Comparison of ENCODE assay signal across 8 mouse cellular contexts in the genomic region with DNA sequence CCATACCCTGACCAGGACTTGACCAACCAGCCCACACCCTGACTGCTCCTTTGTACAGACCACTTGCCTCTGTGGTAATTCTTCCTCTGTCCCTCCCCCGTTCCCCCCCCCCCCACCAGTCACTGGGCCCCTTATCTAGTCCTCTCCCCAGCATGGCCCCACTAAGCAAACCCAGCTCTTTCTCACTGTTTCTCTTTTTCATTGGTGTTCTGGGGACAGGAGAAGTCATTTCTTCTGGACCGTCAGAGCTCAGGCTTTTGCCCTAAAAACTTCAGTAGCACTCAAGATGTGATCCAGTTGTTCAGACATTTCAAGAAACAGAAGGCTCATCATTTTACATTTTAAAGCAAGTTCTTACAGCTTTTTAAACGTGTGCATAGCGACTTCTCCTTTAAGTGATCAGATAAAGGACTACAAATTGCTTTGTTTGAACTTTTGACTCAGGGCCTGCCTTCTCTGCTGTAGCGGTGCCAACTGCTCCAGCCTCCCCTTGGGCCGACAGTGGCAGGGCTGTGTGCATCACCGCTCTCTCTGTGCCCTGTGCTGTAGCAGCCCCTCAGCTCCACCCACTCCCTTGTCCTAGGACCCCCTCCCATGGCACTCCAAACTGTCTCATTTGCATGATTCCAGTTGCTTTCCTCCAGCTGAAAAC. TPM values are rescaled to one million over a fixed set of nuclear protein-coding genes. Genes with fewer than 3 reads are reported as not detected.
A peak's percentile ranks its signal among the peaks of the same experiment; 100 is the strongest.
DNase-seq lines count a peak whose midpoint lies in the region; ATAC-seq and TF ChIP-seq lines count a peak whose summit lies in the region.

No protein-coding gene starts in this region.

- TF ChIP-seq CTCF in cortical plate, adult 2 months (IDR thresholded peaks at IDR 0.05; ENCODE audit: extremely low read depth, insufficient read depth, low read length): no peak
- TF ChIP-seq CTCF in liver, postnatal 0 days (IDR thresholded peaks at IDR 0.05; ENCODE audit: low read depth): no peak

- no peak for TF ChIP-seq EP300 in liver, postnatal 0 days (IDR thresholded peaks at IDR 0.05; ENCODE audit: low read depth)

- TF ChIP-seq POLR2A in cortical plate, adult 2 months (IDR thresholded peaks at IDR 0.05; ENCODE audit: extremely low read depth, insufficient read depth, low read length): no peak

- peak overlapping the region; percentile 0; the same call in 1 of the 2 replicates for H3K27ac ChIP-seq in kidney, embryonic 15.5 days
- H3K27ac ChIP-seq in cortical plate, adult 2 months (ENCODE audit: insufficient read depth, low read length): peak overlapping the region; percentile 29; the same call in 1 of the 2 replicates
- peak overlapping the region; percentile 85 for H3K27ac ChIP-seq in liver, postnatal 0 days (ENCODE audit: low read depth)

- no peak overlapping the region for H3K9ac ChIP-seq in kidney, embryonic 15.5 days
- peak overlapping the region; percentile 63 for H3K9ac ChIP-seq in liver, postnatal 0 days (replicated peaks)

- H3K4me3 ChIP-seq in kidney, embryonic 15.5 days (replicated peaks): no peak overlapping the region
- no peak overlapping the region for H3K4me3 ChIP-seq in cortical plate, adult 2 months (ENCODE audit: insufficient read depth, low read length)
- H3K4me3 ChIP-seq in liver, postnatal 0 days (ENCODE audit: low read depth, low read length): 0 out of 2 replicates have a peak overlapping the region, but pooled peaks have one; percentile 6

- no peaks in the 10 kb centered on the region for H3K27me3 ChIP-seq in kidney, embryonic 15.5 days
- H3K27me3 ChIP-seq in liver, postnatal 0 days (ENCODE audit: insufficient read depth, low read length): no peaks in the 10 kb centered on the region

- ATAC-seq in kidney, embryonic 15.5 days (replicated peaks; ENCODE audit: low FRiP score): peak; percentile 25; the same call in 1 of the 2 replicates
- ATAC-seq in liver, postnatal 0 days: peak; percentile 47

- H3K9me3 ChIP-seq in kidney, embryonic 15.5 days (replicated peaks): no peaks in the 10 kb centered on the region
- H3K9me3 ChIP-seq in liver, postnatal 0 days (ENCODE audit: low read length): no peaks in the 10 kb centered on the region

- H3K4me1 ChIP-seq in kidney, embryonic 15.5 days: 0 out of 2 replicates have a peak, but pooled peaks cover 17% of the 10 kb centered on the region
- no peaks in the 10 kb centered on the region for H3K4me1 ChIP-seq in cortical plate, adult 2 months (ENCODE audit: control insufficient read depth, insufficient read depth, low read length)
- peaks cover 41% of the 10 kb centered on the region for H3K4me1 ChIP-seq in liver, postnatal 0 days (ENCODE audit: insufficient read depth)

- no peaks in the 10 kb centered on the region for H3K36me3 ChIP-seq in kidney, embryonic 15.5 days
- H3K36me3 ChIP-seq in liver, postnatal 0 days (replicated peaks; ENCODE audit: insufficient read depth, low read length): no peaks in the 10 kb centered on the region

- WGBS in kidney, embryonic 15.5 days: 33% methylated on average over 7 of the region's 7 CpGs
- WGBS in liver, postnatal 0 days (ENCODE audit: insufficient replicate concordance): 16% methylated on average over 7 of the region's 7 CpGs

- DNase-seq in kidney, postnatal 25 days: no peak
- DNase-seq in MEL-GATA-1-ER (ENCODE audit: extremely low read depth, low read depth): peak; percentile 83
- DNase-seq in liver, postnatal 0 days: peak; percentile 34
- DNase-seq in gastrocnemius, adult 8-10 months (ENCODE audit: low spot score in 2 of 2): no peak
- DNase-seq in layer of hippocampus, adult 9-11 months: no peak
- DNase-seq in urinary bladder, adult 2 months (ENCODE audit: low spot score): no peak

- no peak overlapping the region for H3K4me2 ChIP-seq in kidney, embryonic 15.5 days
- H3K4me2 ChIP-seq in liver, postnatal 0 days (ENCODE audit: low read depth, low read length): peak overlapping the region; percentile 61

RNA-seq across cellular contexts. Expression of gene Wdr26, which starts 34.8 kb away (rescaled TPM):
- 36.2 and 38.7 TPM in 2 replicates for polyA plus RNA-seq in kidney, embryonic 15.5 days (2015; fragmentation: Nextera tagmentation; extraction: Ambion mirVana)
- polyA plus RNA-seq in cortical plate, adult 2 months (2012; rRNA removed): 48.6 and 50.7 TPM in 2 replicates
- polyA plus RNA-seq in liver, postnatal 0 days (2015; fragmentation: Nextera tagmentation; extraction: Ambion mirVana): 39.4 and 40.1 TPM in 2 replicates
- 100 to 1,000 TPM in 1 of 4 experiments, 10 to 100 TPM in 3; 91.5 to 100 (median 92.8) TPM for total RNA-seq in gastrocnemius, adult 8-10 months (2022)
- 57.4 and 61.8 TPM in 2 replicates for polyA plus RNA-seq in urinary bladder, adult 2 months (2012; rRNA removed)

Comparison
In these comparisons a context has a peak if more than half of its experiments do, and no peak if none do; other contexts are left out.
1. H3K27ac ChIP-seq: peak in every context shown above with its lines; median percentile 85 in liver, postnatal 0 days; 29 in cortical plate, adult 2 months; 0 in kidney, embryonic 15.5 days.
2. DNase-seq: peak in MEL-GATA-1-ER (single experiment) and liver, postnatal 0 days (single experiment); none in kidney, postnatal 25 days (0 of 2), gastrocnemius, adult 8-10 months (0 of 2), layer of hippocampus, adult 9-11 months (single experiment) and urinary bladder, adult 2 months (single experiment).